Mouse (Mus musculus) megakaryocyte, embryonic 14.5 days (primary cell): ENCODE data around the gene Fcrla.

Experiments
- FLI1 ChIP-seq: IDR thresholded peaks from 2 replicates; pipeline ENCODE4 v1.6.1; 2012; ENCODE audit warnings: low read length, inconsistent platforms, mixed read lengths
- GATA1 ChIP-seq: IDR thresholded peaks from 3 replicates; pipeline ENCODE4 v1.6.1; 2012; ENCODE audit warnings: mixed read lengths, low read length, inconsistent platforms, borderline replicate concordance

DNA sequence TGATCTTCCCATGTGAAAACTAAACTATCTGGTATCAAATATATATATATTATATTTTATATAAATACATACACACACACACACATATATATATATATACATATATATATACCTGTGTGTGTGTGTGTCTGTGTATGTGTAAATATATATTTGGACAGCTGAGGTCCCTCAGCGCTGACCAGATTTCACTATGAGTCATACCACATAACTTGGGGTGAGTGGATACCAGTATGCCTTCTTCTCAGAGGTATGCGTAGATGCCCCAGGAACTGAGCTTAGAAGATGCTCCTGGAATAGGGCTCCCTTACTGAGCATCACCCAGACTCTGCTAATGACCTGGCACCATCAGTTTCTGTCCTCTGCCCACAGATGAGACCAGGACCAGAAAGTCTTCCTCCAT lies 47.4 kb upstream of the Fcrla start:
- TF ChIP-seq GATA1 (no peak), FLI1 (no peak)
